Mouse (Mus musculus) liver, embryonic 14.5 days (tissue): ENCODE results near the gene Abcg1. TPM values are rescaled to one million over a fixed set of nuclear protein-coding genes. Genes with fewer than 3 reads are reported as not detected.

ENCODE experiments used
- ATAC-seq: fragments of 200-750 bp; cut with Nextera tagmentation; 2 replicates; pipeline ENCODE4 v1.8.0; 2017; ENCODE audit warnings: moderate number of reproducible peaks, mild to moderate bottlenecking, moderate library complexity; ENCODE audit not compliant: insufficient read depth
- DNase-seq, 3 experiments: peaks; one replicate each; pipeline ENCODE4 v3.0.0-alpha.2; 2012 to 2013; ENCODE audit warnings: low read depth in 3 of 3, low spot score in 3 of 3
- H3K27ac ChIP-seq: fragments of 300-500 bp; sonication (generic); 2 replicates; pipeline ENCODE4 v1.5.1; 2014; ENCODE audit warnings: moderate library complexity, mild to moderate bottlenecking, control low read depth, inconsistent platforms
- H3K27me3 ChIP-seq: fragments of 300-500 bp; sonication (generic); 2 replicates; pipeline ENCODE4 v1.6.1; 2014; ENCODE audit warnings: mild to moderate bottlenecking, low read length, moderate library complexity; ENCODE audit not compliant: control insufficient read depth, insufficient read depth
- H3K36me3 ChIP-seq: fragments of 300-500 bp; sonication (generic); replicated peaks from 2 replicates; pipeline ENCODE4 v1.6.1; 2014; ENCODE audit warnings: low read depth; ENCODE audit not compliant: control insufficient read depth, insufficient read depth
- H3K4me1 ChIP-seq, 2 experiments: fragments of 200-500 bp in 1 of 2; fragments of 300-500 bp in 1 of 2; sonication (generic) in 1 of 2; replicated peaks; 2 replicates each; pipeline ENCODE4 v1.6.1; 2012 to 2014; ENCODE audit warnings: antibody characterized with exemption in 1 of 2, inconsistent platforms in 1 of 2, low read length in 1 of 2; ENCODE audit not compliant: control insufficient read depth in 2 of 2, insufficient read depth in 2 of 2
- H3K4me2 ChIP-seq: fragments of 300-500 bp; sonication (generic); 2 replicates; pipeline ENCODE4 v1.6.1; 2014; ENCODE audit warnings: low read depth, mild to moderate bottlenecking, control low read depth, moderate library complexity
- H3K4me3 ChIP-seq, 2 experiments: fragments of 200-500 bp in 1 of 2; fragments of 300-500 bp in 1 of 2; sonication (generic) in 1 of 2; 2 replicates each; pipeline ENCODE4 v1.5.1; 2012 to 2014; ENCODE audit warnings: low read depth in 2 of 2, low read length in 2 of 2, mild to moderate bottlenecking in 2 of 2, control low read depth in 1 of 2, inconsistent platforms in 1 of 2, moderate library complexity in 1 of 2; ENCODE audit not compliant: insufficient read depth in 1 of 2
- H3K9ac ChIP-seq: fragments of 300-500 bp; sonication (generic); replicated peaks from 2 replicates; pipeline ENCODE4 v1.6.1; 2014; ENCODE audit warnings: mild to moderate bottlenecking, control low read depth, moderate library complexity
- H3K9me3 ChIP-seq: fragments of 300-500 bp; sonication (generic); 2 replicates; pipeline ENCODE4 v1.6.1; 2016; ENCODE audit warnings: low read length, mixed read lengths; ENCODE audit not compliant: control insufficient read depth
- CTCF ChIP-seq: IDR thresholded peaks from 2 replicates; pipeline ENCODE4 v1.5.1; 2016; ENCODE audit warnings: antibody characterized with exemption, low read depth, control low read depth
- EP300 ChIP-seq: IDR thresholded peaks from 2 replicates; pipeline ENCODE4 v1.6.1; 2016; ENCODE audit warnings: antibody characterized with exemption, low read depth
- WGBS: fragments of 180-500 bp; shearing (Covaris S2); extraction: QIAGEN DNeasy Blood & Tissue Kit; methylation state at CpG from one replicate; pipeline ENCODE4 v1.1.7; 2014; ENCODE audit not compliant: insufficient replicate concordance; 5-methylcytosine and 5-hydroxymethylcytosine counted together
- polyA plus RNA-seq, 2 experiments: library from polyadenylated mRNA; depleted of rRNA in 1 of 2; stranded (reverse) in 1 of 2; unstranded in 1 of 2; fragments of >200 nt; fragmentation: Nextera tagmentation in 1 of 2; extraction: Ambion mirVana in 1 of 2; gene quantifications; 2 replicates each; pipeline versions ENCODE4 v1.2.1 to v1.2.3; 2012 to 2014

The Abcg1 gene
- polyA plus RNA-seq, 2 experiments: 1.6 to 6.1 TPM

GRCm38 (mm10) chr17:31153785-31154184, 96.3 kb downstream of the Abcg1 start:
- no peak overlapping the region for H3K4me3 ChIP-seq
- no peaks in the 10 kb centered on the region for H3K27me3 ChIP-seq
- H3K4me1 ChIP-seq: peaks cover 0 to 5% of the 10 kb centered on the region in 2 experiments; a peak in 1 of 4 replicates
- 9% methylated on average over 8 of the region's 8 CpGs for WGBS
- H3K9ac ChIP-seq: no peak overlapping the region
- H3K36me3 ChIP-seq: no peaks in the 10 kb centered on the region
- DNase-seq (no peak), ATAC-seq (no peak)
- H3K4me2 ChIP-seq: no peak overlapping the region
- H3K9me3 ChIP-seq: no peaks in the 10 kb centered on the region
- H3K27ac ChIP-seq: no peak overlapping the region
- no peak for TF ChIP-seq EP300
- no peak for TF ChIP-seq CTCF

- DNase-seq (no peak), ATAC-seq (no peak)
- TF ChIP-seq EP300 (no peak), CTCF (no peak)
- WGBS: 71% methylated on average over 6 of the region's 6 CpGs
- H3K4me1 ChIP-seq: 0 out of 4 replicates have a peak, but pooled peaks cover 0 to under 1% of the 10 kb centered on the region in 2 experiments
- H3K9me3 ChIP-seq: no peaks in the 10 kb centered on the region
- no peak overlapping the region for H3K4me3 ChIP-seq
- no peaks in the 10 kb centered on the region for H3K36me3 ChIP-seq
- H3K27ac ChIP-seq: no peak overlapping the region
- H3K27me3 ChIP-seq: no peaks in the 10 kb centered on the region
- no peak overlapping the region for H3K4me2 ChIP-seq
- no peak overlapping the region for H3K9ac ChIP-seq
Measured at GRCm38 (mm10) chr17:31157921-31158320, 100.4 kb downstream of the Abcg1 start.

DNA sequence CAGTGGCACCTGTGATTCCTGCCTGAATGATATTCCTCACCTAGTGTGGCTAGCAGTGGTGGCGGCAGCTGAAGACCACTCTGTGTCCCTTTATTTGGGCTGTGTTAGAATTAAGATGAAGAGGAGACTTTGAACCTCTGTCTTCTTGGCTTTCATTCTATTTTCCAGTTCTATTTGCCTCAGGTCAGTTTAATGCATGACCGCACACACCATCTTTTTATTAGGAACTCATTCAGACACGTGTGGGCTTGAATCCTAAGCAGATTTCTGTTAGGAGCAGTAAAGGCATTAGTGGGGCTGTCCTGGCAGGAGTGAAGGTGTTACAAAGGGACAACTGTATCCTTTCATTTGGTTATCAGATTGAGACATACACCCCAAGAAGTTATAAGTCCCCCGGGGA, 102.8 kb downstream of the Abcg1 start:
- ATAC-seq (no peak), DNase-seq (no peak)
- H3K4me3 ChIP-seq: no peak overlapping the region
- no peaks in the 10 kb centered on the region for H3K9me3 ChIP-seq
- no peak overlapping the region for H3K9ac ChIP-seq
- no peak for TF ChIP-seq CTCF
- no peak for TF ChIP-seq EP300
- no peaks in the 10 kb centered on the region for H3K36me3 ChIP-seq
- no peaks in the 10 kb centered on the region for H3K4me1 ChIP-seq
- 65% methylated on average over 4 of the region's 4 CpGs for WGBS
- no peak overlapping the region for H3K27ac ChIP-seq
- H3K27me3 ChIP-seq: no peaks in the 10 kb centered on the region
- no peak overlapping the region for H3K4me2 ChIP-seq

DNA sequence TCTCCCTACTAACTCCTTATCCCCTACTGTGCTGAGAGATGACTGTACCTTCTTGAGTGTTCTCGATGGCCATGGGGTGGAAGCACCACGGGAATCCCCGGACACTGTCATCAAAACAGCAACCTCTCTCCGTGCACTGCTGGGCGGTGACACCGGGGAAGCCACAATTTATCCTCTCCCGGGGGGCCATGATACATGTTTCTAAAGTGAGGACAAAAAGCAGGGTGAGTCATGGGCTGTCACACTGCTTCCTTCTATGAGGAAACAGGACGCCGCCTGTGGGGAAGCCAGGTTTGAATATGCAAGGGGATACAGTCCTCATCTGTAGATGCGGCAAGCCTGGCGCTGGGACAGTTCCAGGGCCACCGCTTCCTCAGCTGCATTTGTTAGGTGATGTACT, 105.1 kb downstream of the Abcg1 start:
- Histone ChIP-seq H3K4me2 (no peak overlapping the region), H3K27me3 (no peaks in the 10 kb centered on the region), H3K36me3 (no peaks in the 10 kb centered on the region), H3K9ac (no peak overlapping the region), H3K9me3 (no peaks in the 10 kb centered on the region), H3K4me3 (no peak overlapping the region), H3K4me1 (no peaks in the 10 kb centered on the region), H3K27ac (no peak overlapping the region)
- DNase-seq (peak in 1 of 3 experiments; percentile 14), ATAC-seq (no peak)
- WGBS: 46% methylated on average over 12 of the region's 12 CpGs
- TF ChIP-seq EP300: no peak
- TF ChIP-seq CTCF: no peak

GRCm38 (mm10) chr17:31163821-31164220, 106.3 kb downstream of the Abcg1 start:
- DNase-seq (no peak), ATAC-seq (no peak)
- no peaks in the 10 kb centered on the region for H3K27me3 ChIP-seq
- H3K27ac ChIP-seq: no peak overlapping the region
- no peaks in the 10 kb centered on the region for H3K36me3 ChIP-seq
- TF ChIP-seq EP300 (no peak), CTCF (no peak)
- 43% methylated on average over 2 of the region's 2 CpGs for WGBS
- H3K9me3 ChIP-seq: no peaks in the 10 kb centered on the region
- no peak overlapping the region for H3K9ac ChIP-seq
- H3K4me3 ChIP-seq: no peak overlapping the region
- H3K4me2 ChIP-seq: no peak overlapping the region
- no peaks in the 10 kb centered on the region for H3K4me1 ChIP-seq

- H3K27ac ChIP-seq: no peak within 1 kb of the TSS
- no peak within 1 kb of the TSS for H3K9ac ChIP-seq
- no peaks in the 10 kb centered on the region for H3K27me3 ChIP-seq
- TF ChIP-seq EP300 (no peak), CTCF (no peak)
- no peaks in the 10 kb centered on the region for H3K36me3 ChIP-seq
- no peaks in the 10 kb centered on the region for H3K9me3 ChIP-seq
- H3K4me3 ChIP-seq: no peak within 1 kb of the TSS
- no peak within 1 kb of the TSS for H3K4me2 ChIP-seq
- WGBS: 64% methylated on average over 6 of the region's 6 CpGs
- ATAC-seq (no peak), DNase-seq (no peak)
- H3K4me1 ChIP-seq: no peaks in the 10 kb centered on the region
Measured at GRCm38 (mm10) chr17:31165127-31165526, 107.7 kb downstream of the Abcg1 start, which contains the start of gene Tff1. TSS of gene Tff1 (minus strand) at chr17:31165277.

Other genes with a start within 250 kb of the Abcg1 start
- gene Glp1r, start 155.9 kb upstream of the Abcg1 start, polyA plus RNA-seq (2012; rRNA removed): 0.01 TPM in 1 of 2 replicates, not detected in the other
- gene Glp1r, start 155.9 kb upstream of the Abcg1 start, polyA plus RNA-seq (2014; fragmentation: Nextera tagmentation; extraction: Ambion mirVana): not detected in 2 replicates
- 0.01 TPM in 1 of 2 replicates, not detected in the other for gene Umodl1, start 103.0 kb upstream of the Abcg1 start, polyA plus RNA-seq (2012; rRNA removed)
- gene Umodl1, start 103.0 kb upstream of the Abcg1 start, polyA plus RNA-seq (2014; fragmentation: Nextera tagmentation; extraction: Ambion mirVana): 0.20 TPM in 1 of 2 replicates, not detected in the other
- 10.1 and 16.8 TPM in 2 replicates for gene Tff3, start 72.0 kb downstream of the Abcg1 start, polyA plus RNA-seq (2012; rRNA removed)
- 27.4 and 27.6 TPM in 2 replicates for gene Tff3, start 72.0 kb downstream of the Abcg1 start, polyA plus RNA-seq (2014; fragmentation: Nextera tagmentation; extraction: Ambion mirVana)
- not detected in 2 replicates for gene Tff2, start 86.6 kb downstream of the Abcg1 start, polyA plus RNA-seq (2012; rRNA removed)
- gene Tff2, start 86.6 kb downstream of the Abcg1 start, polyA plus RNA-seq (2014; fragmentation: Nextera tagmentation; extraction: Ambion mirVana): not detected in 2 replicates
- gene Tff1, start 107.6 kb downstream of the Abcg1 start, polyA plus RNA-seq (2012; rRNA removed): not detected in 2 replicates
- gene Tff1, start 107.6 kb downstream of the Abcg1 start, polyA plus RNA-seq (2014; fragmentation: Nextera tagmentation; extraction: Ambion mirVana): not detected in 2 replicates
- gene Tmprss3, start 141.3 kb downstream of the Abcg1 start, polyA plus RNA-seq (2012; rRNA removed): 0.27 and 0.39 TPM in 2 replicates
- 0.13 and 0.25 TPM in 2 replicates for gene Tmprss3, start 141.3 kb downstream of the Abcg1 start, polyA plus RNA-seq (2014; fragmentation: Nextera tagmentation; extraction: Ambion mirVana)
- gene Ubash3a, start 150.2 kb downstream of the Abcg1 start, polyA plus RNA-seq (2012; rRNA removed): 7.7 and 8.4 TPM in 2 replicates
- gene Ubash3a, start 150.2 kb downstream of the Abcg1 start, polyA plus RNA-seq (2014; fragmentation: Nextera tagmentation; extraction: Ambion mirVana): 11.8 and 13.8 TPM in 2 replicates
- gene Rsph1, start 219.7 kb downstream of the Abcg1 start, polyA plus RNA-seq (2012; rRNA removed): 0.04 and 0.08 TPM in 2 replicates
- gene Rsph1, start 219.7 kb downstream of the Abcg1 start, polyA plus RNA-seq (2014; fragmentation: Nextera tagmentation; extraction: Ambion mirVana): 0.14 and 0.22 TPM in 2 replicates
- 1.9 and 2.3 TPM in 2 replicates for gene Slc37a1, start 229.1 kb downstream of the Abcg1 start, polyA plus RNA-seq (2012; rRNA removed)
- gene Slc37a1, start 229.1 kb downstream of the Abcg1 start, polyA plus RNA-seq (2014; fragmentation: Nextera tagmentation; extraction: Ambion mirVana): 1.2 and 1.9 TPM in 2 replicates